Mouse (Mus musculus) limb, embryonic 10.5 days (tissue): Measurements from ENCODE around the gene Kcnh6. TPM values are rescaled to one million over a fixed set of nuclear protein-coding genes. Genes with fewer than 3 reads are reported as not detected.
"Not testable (repeated sequence)": the region's sequence is repeated elsewhere in the genome, so short reads cannot be mapped to it uniquely, and the experiment has no call there.

Experiments
- DNase-seq: peaks from one replicate; pipeline ENCODE4 v3.0.0-alpha.2; 2017; ENCODE audit warnings: low spot score
- H3K27ac ChIP-seq: fragments of 300-500 bp; sonication (generic); 2 replicates; pipeline ENCODE4 v1.5.1; 2016; ENCODE audit warnings: mild to moderate bottlenecking
- H3K27me3 ChIP-seq: fragments of 300-500 bp; sonication (generic); 2 replicates; pipeline ENCODE4 v1.6.1; 2016; ENCODE audit warnings: low read depth, mild to moderate bottlenecking; ENCODE audit not compliant: poor library complexity, severe bottlenecking
- H3K36me3 ChIP-seq: fragments of 300-500 bp; sonication (generic); 2 replicates; pipeline ENCODE4 v1.6.1; 2016; ENCODE audit warnings: mild to moderate bottlenecking, moderate library complexity
- H3K4me1 ChIP-seq: fragments of 300-500 bp; sonication (generic); 2 replicates; pipeline ENCODE4 v1.6.1; 2016
- H3K4me3 ChIP-seq: fragments of 300-500 bp; sonication (generic); 2 replicates; pipeline ENCODE4 v1.5.1; 2016; ENCODE audit warnings: mild to moderate bottlenecking, moderate library complexity
- H3K9me3 ChIP-seq: fragments of 300-500 bp; sonication (generic); replicated peaks from 2 replicates; pipeline ENCODE4 v1.6.1; 2016; ENCODE audit warnings: mild to moderate bottlenecking
- WGBS: fragments of 180-500 bp; shearing (Covaris S2); methylation state at CpG from one replicate; pipeline ENCODE4 v1.1.7; 2016; 5-methylcytosine and 5-hydroxymethylcytosine counted together
- polyA plus RNA-seq: library from polyadenylated mRNA; unstranded; fragments of >200 nt; fragmentation: Nextera tagmentation; extraction: Ambion mirVana; gene quantifications from 2 replicates; pipeline ENCODE4 v1.2.1, GENCODE M21; 2016

The Kcnh6 gene
- polyA plus RNA-seq, 1 experiment from 2014 or later = 0.36 TPM

- WGBS = 94% methylated on average over 8 of the region's 8 CpGs
- Histone ChIP-seq H3K36me3 (peaks cover 100% of the 10 kb centered on the region), H3K4me3 (no peak overlapping the region), H3K9me3 (no peaks in the 10 kb centered on the region), H3K27ac (no peak overlapping the region), H3K27me3 (no peaks in the 10 kb centered on the region), H3K4me1 (no peaks in the 10 kb centered on the region)
- no peak for DNase-seq
Measured at GRCm38 (mm10) chr11:106054600-106054999, 46.7 kb downstream of the Kcnh6 start.

GRCm38 (mm10) chr11:106055341-106055740, 47.4 kb downstream of the Kcnh6 start:
- WGBS = 95% methylated on average over 6 of the region's 6 CpGs
- Histone ChIP-seq H3K27me3 (no peaks in the 10 kb centered on the region), H3K9me3 (no peaks in the 10 kb centered on the region), H3K36me3 (peaks cover 100% of the 10 kb centered on the region), H3K27ac (no peak overlapping the region), H3K4me1 (no peaks in the 10 kb centered on the region), H3K4me3 (no peak overlapping the region)
- DNase-seq = no peak

- DNase-seq = no peak
- no peaks in the 10 kb centered on the region for H3K27me3 ChIP-seq
- H3K27ac ChIP-seq = no peak overlapping the region
- WGBS = 89% methylated on average over 8 of the region's 8 CpGs
- no peaks in the 10 kb centered on the region for H3K4me1 ChIP-seq
- H3K9me3 ChIP-seq = no peaks in the 10 kb centered on the region
- peaks cover 84% of the 10 kb centered on the region for H3K36me3 ChIP-seq
- no peak overlapping the region for H3K4me3 ChIP-seq
Measured at GRCm38 (mm10) chr11:106056819-106057491, 49.0 kb downstream of the Kcnh6 start.

GRCm38 (mm10) chr11:106058020-106058419, 50.1 kb downstream of the Kcnh6 start:
- H3K4me1 ChIP-seq = no peaks in the 10 kb centered on the region
- no peaks in the 10 kb centered on the region for H3K9me3 ChIP-seq
- DNase-seq = no peak
- whole genome bisulfite sequencing = 84% methylated on average over 8 of the region's 8 CpGs
- H3K4me3 ChIP-seq = no peak overlapping the region
- no peak overlapping the region for H3K27ac ChIP-seq
- H3K27me3 ChIP-seq = no peaks in the 10 kb centered on the region
- H3K36me3 ChIP-seq = peaks cover 73% of the 10 kb centered on the region

GRCm38 (mm10) chr11:106060549-106060948, 52.6 kb downstream of the Kcnh6 start:
- Histone ChIP-seq H3K4me3 (no peak overlapping the region), H3K27me3 (no peaks in the 10 kb centered on the region), H3K27ac (no peak overlapping the region), H3K9me3 (no peaks in the 10 kb centered on the region), H3K4me1 (no peaks in the 10 kb centered on the region), H3K36me3 (peaks cover 48% of the 10 kb centered on the region)
- no peak for DNase-seq
- 97% methylated on average over 1 of the region's 1 CpGs for WGBS

- Histone ChIP-seq H3K27me3 (no peaks in the 10 kb centered on the region), H3K9me3 (no peaks in the 10 kb centered on the region), H3K36me3 (peaks cover 40% of the 10 kb centered on the region), H3K27ac (no peak overlapping the region), H3K4me3 (no peak overlapping the region), H3K4me1 (peaks cover under 1% of the 10 kb centered on the region; the same call in 1 of the 2 replicates)
- no peak for DNase-seq
- WGBS = 85% methylated on average over 1 of the region's 1 CpGs
Measured at GRCm38 (mm10) chr11:106061311-106061710, 53.4 kb downstream of the Kcnh6 start.

- WGBS = 84% methylated on average over 5 of the region's 5 CpGs
- DNase-seq = no peak
- H3K4me3 ChIP-seq = no peak overlapping the region
- H3K9me3 ChIP-seq = no peaks in the 10 kb centered on the region
- H3K27ac ChIP-seq = no peak overlapping the region
- peaks cover 16% of the 10 kb centered on the region for H3K36me3 ChIP-seq
- H3K4me1 ChIP-seq = peaks cover 12% of the 10 kb centered on the region
- H3K27me3 ChIP-seq = no peaks in the 10 kb centered on the region
Measured at GRCm38 (mm10) chr11:106063756-106064155, 55.8 kb downstream of the Kcnh6 start.

- no peaks in the 10 kb centered on the region for H3K9me3 ChIP-seq
- H3K36me3 ChIP-seq = peaks cover 9% of the 10 kb centered on the region; the same call in 1 of the 2 replicates
- 49% methylated on average over 18 of the region's 18 CpGs for WGBS
- peaks cover 12% of the 10 kb centered on the region for H3K4me1 ChIP-seq
- no peaks in the 10 kb centered on the region for H3K27me3 ChIP-seq
- H3K4me3 ChIP-seq = peak overlapping the region; percentile 91
- DNase-seq = no peak
- peak overlapping the region; percentile 85; the same call in 1 of the 2 replicates for H3K27ac ChIP-seq
Measured at GRCm38 (mm10) chr11:106065073-106065922, 57.4 kb downstream of the Kcnh6 start.

- DNase-seq = peak; percentile 95
- Histone ChIP-seq H3K36me3 (peaks cover 16% of the 10 kb centered on the region), H3K27ac (peak within 1 kb of the TSS; percentile 85), H3K4me3 (peak within 1 kb of the TSS; percentile 91), H3K27me3 (no peaks in the 10 kb centered on the region), H3K4me1 (peaks cover 12% of the 10 kb centered on the region), H3K9me3 (no peaks in the 10 kb centered on the region)
- WGBS = under 1% methylated on average over 49 of the region's 49 CpGs
Measured at GRCm38 (mm10) chr11:106065923-106066571, 58.1 kb downstream of the Kcnh6 start, which contains the start of gene Taco1. Gene Taco1, plus strand, starts transcription at chr11:106066061.

- H3K9me3 ChIP-seq, H3K27me3 ChIP-seq: not testable (repeated sequence)
- WGBS = 14% methylated on average over 23 of the region's 23 CpGs
- peak overlapping the region; percentile 91 for H3K4me3 ChIP-seq
- peaks cover 12% of the 10 kb centered on the region for H3K4me1 ChIP-seq
- DNase-seq = peak; percentile 93
- H3K36me3 ChIP-seq = peaks cover 19% of the 10 kb centered on the region
- peak overlapping the region; percentile 85 for H3K27ac ChIP-seq
Measured at GRCm38 (mm10) chr11:106066616-106067015, 58.7 kb downstream of the Kcnh6 start.

GRCm38 (mm10) chr11:106073774-106074173, 65.8 kb downstream of the Kcnh6 start:
- Histone ChIP-seq H3K36me3 (peaks cover 44% of the 10 kb centered on the region), H3K9me3 (no peaks in the 10 kb centered on the region), H3K27ac (no peak overlapping the region), H3K4me3 (no peak overlapping the region), H3K4me1 (no peaks in the 10 kb centered on the region), H3K27me3 (no peaks in the 10 kb centered on the region)
- 85% methylated on average over 3 of the region's 3 CpGs for WGBS
- DNase-seq = no peak

GRCm38 (mm10) chr11:106076321-106076720, 68.4 kb downstream of the Kcnh6 start:
- H3K27ac ChIP-seq = no peak overlapping the region
- WGBS = 7% methylated on average over 4 of the region's 4 CpGs
- H3K36me3 ChIP-seq = peaks cover 28% of the 10 kb centered on the region
- H3K9me3 ChIP-seq = no peaks in the 10 kb centered on the region
- no peaks in the 10 kb centered on the region for H3K4me1 ChIP-seq
- no peaks in the 10 kb centered on the region for H3K27me3 ChIP-seq
- no peak overlapping the region for H3K4me3 ChIP-seq
- DNase-seq = peak; percentile 89
